Mouse (Mus musculus) adipocyte (in vitro differentiated cells): ENCODE data around the gene Gm3435.
"Not testable (repeated sequence)": the region's sequence is repeated elsewhere in the genome, so short reads cannot be mapped to it uniquely, and the experiment has no call there.

Experiments used
- DNase-seq: peaks from one replicate; pipeline ENCODE4 v3.0.0-alpha.2; 2016; ENCODE audit warnings: low spot score

Gene Gm3435

GRCm38 (mm10) chr17:15040455-15040854 is 30.5 kb downstream of the Gm3435 start:
- DNase-seq, result not testable (repeated sequence)

DNA sequence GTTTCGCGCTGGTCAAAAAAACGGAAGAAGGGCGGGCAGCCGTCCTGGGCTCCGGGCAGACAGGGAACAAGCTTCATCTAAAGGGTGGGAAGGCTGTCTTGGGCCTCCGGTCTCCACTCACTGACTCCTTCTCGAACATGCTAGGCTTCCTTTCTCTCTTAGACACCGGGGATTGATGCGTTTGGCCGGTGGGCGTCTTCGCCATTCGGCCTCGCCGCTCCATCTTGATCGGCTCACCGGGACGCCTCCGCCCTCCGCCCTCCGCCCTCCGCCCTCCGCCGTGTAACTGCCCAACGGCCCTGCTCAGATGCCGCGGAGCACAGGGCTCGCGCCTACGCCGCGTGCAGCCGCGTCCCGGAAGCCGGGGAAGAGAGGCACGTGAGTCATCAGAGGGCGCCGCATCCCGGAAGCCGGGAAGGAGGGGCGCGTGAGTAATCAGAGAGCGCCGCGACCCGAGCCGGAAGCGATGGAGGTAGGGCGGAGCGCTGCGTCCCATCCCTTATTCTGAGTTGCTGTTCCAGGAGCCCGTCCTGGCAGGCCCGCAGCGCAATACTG is 31.3 kb downstream of the Gm3435 start, which contains the start of the genes Ermard, Tcte3 and Gm3448:
TSS of gene Ermard (plus strand) at position 34 of the 555 bp plus-strand sequence.
TSS of gene Tcte3 (minus strand) at position 314 of the 555 bp plus-strand sequence.
TSS of gene Gm3448 (minus strand) at position 363 of the 555 bp plus-strand sequence.
- DNase-seq, result not testable (repeated sequence)

- DNase-seq, result not testable (repeated sequence)
Measured at GRCm38 (mm10) chr17:15050338-15050737, 40.4 kb downstream of the Gm3435 start.

DNA sequence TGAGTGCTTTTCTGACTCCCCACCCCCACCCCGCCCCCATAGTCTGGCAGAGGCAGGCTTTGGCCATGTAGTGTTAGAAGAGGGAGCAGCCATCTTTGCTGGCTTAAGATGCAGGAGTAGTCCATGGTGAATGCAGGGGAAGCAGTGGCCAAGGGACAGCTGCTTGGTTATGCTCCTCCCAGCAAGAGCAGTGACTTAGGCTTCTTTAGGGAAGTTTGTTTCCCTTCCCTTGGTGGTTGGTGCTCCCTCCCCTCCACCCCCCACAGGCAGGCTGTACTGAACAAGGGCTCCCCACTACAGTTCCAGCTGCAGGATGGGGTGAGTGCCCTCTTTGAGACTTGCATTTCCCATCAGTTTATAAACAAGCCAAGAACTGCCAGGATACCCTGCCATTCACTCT is 42.8 kb downstream of the Gm3435 start:
- not testable (repeated sequence) for DNase-seq

DNA sequence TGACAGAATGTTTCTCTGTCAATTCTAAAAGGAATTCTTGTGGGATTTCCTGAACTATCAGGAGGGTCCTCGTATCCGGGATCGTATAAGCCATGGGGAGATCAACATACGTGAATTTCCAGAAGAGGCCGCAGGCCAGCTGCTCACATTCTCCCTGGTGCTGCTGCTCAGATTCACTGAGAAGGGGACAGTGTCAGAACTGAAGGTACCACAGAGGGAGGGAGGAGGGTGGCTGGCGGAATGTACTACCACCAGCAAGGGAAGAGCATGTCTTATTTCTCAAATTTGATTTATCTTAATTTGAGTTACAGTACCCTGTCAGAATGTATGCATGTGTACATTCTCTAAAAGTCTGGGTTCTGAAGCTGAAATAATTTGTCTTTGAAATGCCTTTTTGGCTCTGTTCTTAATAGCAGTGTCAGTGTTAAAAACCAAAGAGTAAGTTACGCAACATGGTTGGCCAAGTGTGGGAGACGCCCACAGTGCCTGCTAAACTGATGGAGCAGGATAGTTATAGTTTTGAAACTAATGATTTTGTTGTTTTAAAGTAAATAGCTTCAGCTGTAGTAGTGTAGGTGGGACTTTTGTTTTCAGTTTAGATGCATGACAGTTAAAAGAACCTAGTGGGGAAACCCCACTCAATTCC is 43.3 kb downstream of the Gm3435 start:
- not testable (repeated sequence) for DNase-seq

- DNase-seq, result not testable (repeated sequence)
Measured at GRCm38 (mm10) chr17:15053829-15054200, 43.8 kb downstream of the Gm3435 start.

DNA sequence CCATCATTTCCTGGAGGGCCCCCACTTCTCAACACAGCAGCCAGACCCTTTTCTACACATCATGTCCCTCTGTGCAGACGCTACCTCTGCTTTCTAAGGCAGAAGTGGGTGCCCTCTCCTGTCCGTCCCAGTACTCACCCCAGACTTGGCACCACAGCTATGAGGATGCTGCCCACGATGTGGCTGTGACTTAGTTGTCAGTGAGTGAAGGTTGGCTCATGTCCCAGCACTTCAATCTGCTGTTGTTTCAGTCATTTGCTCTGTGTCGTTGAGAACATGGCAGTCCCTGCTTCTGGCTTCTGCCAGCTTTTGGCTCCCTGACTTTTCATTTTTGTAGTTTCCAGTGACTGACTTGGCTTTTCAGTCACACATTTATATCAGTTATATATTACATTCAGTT is 45.9 kb downstream of the Gm3435 start:
- peak; percentile 18 for DNase-seq

DNA sequence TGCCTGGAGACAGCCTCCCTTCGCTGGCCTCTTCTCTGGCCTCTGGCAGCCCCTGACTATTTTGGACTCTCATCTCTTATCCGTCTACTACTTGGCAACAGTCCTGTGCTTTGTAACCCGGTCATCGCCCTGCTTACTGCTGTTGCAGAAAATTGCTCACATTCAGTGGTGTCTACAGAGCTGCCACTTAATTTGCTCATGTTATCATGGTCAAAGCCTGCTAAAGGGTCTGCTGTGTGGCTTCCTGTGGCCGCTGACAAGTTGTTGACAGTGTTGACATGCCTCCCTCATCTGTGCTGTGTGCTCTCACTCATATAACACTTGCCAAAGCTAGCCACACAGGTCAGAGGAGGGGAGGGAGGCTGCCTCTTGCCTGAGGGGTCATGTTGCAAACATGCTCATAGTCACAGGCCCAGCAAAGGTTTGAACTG is 48.2 kb downstream of the Gm3435 start:
- DNase-seq, result peak; percentile 63

- no peak for DNase-seq
Measured at GRCm38 (mm10) chr17:15059646-15060045, 49.7 kb downstream of the Gm3435 start.

DNA sequence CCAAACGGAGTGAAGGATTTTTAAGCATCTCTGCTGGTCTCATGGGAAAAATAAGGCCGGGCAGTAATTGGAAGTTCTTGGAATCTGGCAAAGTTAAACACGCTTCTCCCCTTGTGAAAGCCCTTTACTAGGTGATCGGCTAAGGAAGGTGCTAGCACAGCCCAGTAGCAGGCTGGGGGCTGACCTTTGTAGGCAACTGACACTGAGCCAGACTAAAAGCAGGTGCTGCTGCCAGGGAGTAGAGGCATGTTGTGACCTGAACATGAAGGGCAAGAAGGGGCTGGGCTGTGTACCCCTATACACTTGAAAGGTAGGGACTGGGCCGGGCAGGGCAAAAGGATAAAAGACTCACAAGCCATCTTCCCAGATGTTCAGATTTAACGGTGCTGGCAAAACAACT is 50.4 kb downstream of the Gm3435 start:
- no peak for DNase-seq

DNA sequence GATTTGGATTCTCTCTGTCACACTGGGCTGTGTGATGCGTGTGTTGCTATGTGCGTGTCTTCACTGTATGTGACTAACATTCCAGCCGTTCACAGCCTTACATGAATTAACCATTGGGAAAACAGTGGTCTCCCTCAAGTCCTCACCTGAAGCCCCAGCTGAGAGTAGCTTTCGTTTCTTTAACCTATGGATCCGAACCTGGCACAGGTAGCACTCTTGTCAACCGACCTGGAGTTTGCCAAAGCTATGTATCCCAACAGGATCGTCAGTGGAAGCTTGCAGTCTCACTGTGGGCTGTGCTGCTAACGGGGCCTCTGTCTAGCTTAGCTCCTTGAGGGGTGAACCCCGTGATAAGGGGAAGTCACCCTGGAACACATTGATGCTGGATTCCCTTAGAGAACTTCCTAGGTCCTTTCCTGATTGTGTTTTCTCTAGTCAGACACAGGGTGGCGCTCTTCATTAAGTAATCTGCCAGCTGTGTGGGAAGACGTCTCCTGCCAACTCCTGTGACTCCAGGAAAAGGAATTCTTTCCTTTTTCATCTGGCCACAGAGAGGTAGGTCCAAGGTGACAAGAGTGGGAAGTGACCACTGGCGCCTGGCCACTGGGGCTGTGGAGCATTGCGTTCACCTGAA is 55.5 kb downstream of the Gm3435 start:
- peak; percentile 87 for DNase-seq

DNA sequence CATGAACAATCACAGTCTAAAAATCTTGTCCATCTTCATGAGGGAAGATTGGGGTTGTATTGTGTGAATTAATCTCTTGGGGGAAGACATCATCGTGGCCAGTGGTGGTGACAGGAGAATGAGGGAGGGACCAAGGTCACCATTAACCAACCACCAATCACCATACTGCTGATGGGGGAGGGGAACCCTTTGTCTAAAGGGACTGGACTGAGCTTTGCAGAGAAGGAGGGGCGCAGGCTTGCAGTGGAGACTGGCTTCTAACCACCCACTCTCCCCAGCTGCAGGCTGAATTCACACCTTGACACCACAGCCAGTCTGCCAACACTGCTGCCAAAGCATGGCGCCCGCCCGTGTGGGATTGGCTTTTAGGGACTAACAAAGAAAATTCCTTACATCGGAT is 56.1 kb downstream of the Gm3435 start:
- DNase-seq, result no peak

GRCm38 (mm10) chr17:15066911-15067310 is 56.9 kb downstream of the Gm3435 start:
- peak; percentile 36 for DNase-seq

DNA sequence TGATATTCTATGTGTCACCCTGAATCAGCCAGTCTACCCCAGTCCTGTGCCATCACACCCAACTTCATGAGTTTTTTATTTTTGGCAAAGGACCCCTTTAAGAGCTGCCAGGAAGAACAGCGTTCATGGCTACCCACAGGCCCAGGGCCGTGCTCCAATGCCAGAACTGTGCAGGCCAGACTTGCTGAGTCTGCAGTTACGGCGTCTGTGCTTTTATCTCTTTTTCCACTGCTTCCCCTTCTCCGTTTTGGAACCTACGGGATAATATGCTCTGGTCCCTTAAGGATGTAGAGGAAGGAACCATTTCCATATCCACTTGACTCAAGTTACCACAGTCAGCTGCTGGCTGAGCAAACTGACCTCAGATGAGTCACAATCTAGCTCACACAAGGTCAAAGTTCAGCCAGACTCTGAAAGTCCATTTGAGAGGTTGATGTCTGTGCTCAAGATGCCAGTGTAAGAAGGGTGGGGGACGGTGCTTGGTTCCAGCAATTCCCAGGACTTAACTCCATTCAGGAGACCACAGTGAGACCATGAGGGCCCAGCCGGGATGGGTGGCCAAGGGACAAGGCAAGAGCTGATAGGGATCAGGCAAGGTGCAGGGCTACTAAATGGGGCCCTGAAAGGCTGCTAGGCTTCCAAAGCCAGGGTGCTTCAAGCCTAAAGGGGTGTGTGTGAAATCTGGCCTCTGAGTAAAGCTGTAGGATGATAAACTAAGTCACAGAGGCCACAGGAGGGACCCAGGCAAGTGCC is 58.2 kb downstream of the Gm3435 start:
- DNase-seq, result peak; percentile 36

GRCm38 (mm10) chr17:15069124-15069523 is 59.1 kb downstream of the Gm3435 start:
- no peak for DNase-seq
